Mouse (Mus musculus) adrenal gland (tissue): ENCODE measurements around the gene Eif2b3.

ENCODE experiments used
- intact Hi-C: fragments of 180-260 bp; cut with DNase I; formaldehyde crosslinking; loops from one replicate; pipeline ENCODE4 v1.15.1; 2025
- long read RNA-seq, 2 experiments: library from polyadenylated mRNA; unstranded; transcript quantifications; one replicate each; pipeline ENCODE4 v2.0.0; 2020; ENCODE audit warnings: borderline replicate concordance in 1 of 2; ENCODE audit not compliant: insufficient replicate concordance in 1 of 2

The Eif2b3 gene
- long read RNA-seq, experiment 1, transcript Eif2b3-203 (12 exons, 1,555 nt) = major isoform, 24 of 30 reads
- long read RNA-seq, experiment 1, partial matches to known transcripts = 2 of 30 reads
- long read RNA-seq, experiment 1, other reads (novel, unspliced or antisense) = 4 of 30 reads
- long read RNA-seq, experiment 2, transcript Eif2b3-203 (12 exons, 1,555 nt) = major isoform, 34 of 55 reads
- long read RNA-seq, experiment 2, partial matches to known transcripts = 14 of 55 reads
- long read RNA-seq, experiment 2, other reads (novel, unspliced or antisense) = 6 of 55 reads

GRCm38 (mm10) chr4:117019206-117020134 is at the start of gene Eif2b3:
Eif2b3 (plus strand) TSS chr4:117019402.
- intact Hi-C loops = no loop called here

GRCm38 (mm10) chr4:116976503-116976902 is 42.7 kb upstream of the Eif2b3 start:
- intact Hi-C loops = no loop called here

DNA sequence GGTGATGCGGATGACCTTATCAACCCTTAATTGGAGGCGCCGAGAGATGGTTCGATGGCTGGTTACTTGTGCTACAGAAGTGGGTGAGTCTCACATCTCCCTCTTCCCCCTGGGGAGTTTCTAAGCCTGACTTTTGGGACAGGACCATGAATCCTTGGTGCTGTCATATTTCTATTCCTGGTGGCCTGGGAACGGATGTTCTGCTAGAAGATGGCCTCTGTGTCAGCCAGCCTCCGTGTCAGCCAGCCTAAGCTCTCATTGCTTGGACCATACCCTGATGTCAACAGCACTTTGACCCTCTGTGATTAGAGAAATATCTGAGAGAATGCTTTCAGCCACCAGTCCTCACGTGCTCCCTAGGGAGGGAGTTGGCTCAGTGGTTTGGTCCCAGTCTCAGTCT is 33.5 kb upstream of the Eif2b3 start:
- intact Hi-C loops = no loop called here

GRCm38 (mm10) chr4:116986400-116987121 is 32.6 kb upstream of the Eif2b3 start:
- intact Hi-C loops = no loop called here

DNA sequence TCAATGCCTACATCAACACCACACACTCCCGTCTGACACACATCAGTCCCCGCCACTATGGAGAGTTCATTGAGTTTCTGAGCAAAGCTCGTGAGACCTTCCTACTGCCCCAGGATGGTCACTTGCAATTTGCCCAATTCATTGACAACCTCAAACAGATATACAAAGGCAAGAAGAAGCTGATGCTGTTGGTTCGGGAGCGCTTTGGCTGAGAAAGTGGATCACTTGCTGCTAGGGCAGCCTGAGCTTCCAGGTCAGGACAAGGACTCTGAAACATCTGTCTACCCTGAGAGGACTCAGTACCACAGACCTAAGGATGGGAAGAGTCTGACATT is 32.1 kb upstream of the Eif2b3 start:
- intact Hi-C loops = no loop called here

DNA sequence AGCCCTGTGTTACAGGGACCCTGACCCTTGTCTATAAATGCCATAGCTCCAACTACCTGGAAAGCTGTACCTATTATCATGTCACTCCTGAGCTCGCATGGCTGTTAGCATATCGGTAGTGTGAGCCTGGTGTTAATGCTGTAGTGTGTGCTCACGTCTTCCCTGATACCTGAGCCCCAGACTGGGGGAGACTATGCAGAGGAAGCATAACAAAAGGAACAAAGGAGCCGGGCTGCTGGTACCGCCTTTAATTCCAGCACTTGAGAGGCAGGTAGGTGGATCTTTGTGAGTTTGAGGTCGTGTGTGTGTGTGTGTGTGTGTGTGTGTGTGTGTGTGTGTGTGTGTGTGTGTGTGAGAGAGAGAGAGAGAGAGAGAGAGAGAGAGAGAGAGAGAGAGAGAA is 29.5 kb upstream of the Eif2b3 start:
- intact Hi-C loops = loop anchor here (2.0 kb wide), 1 partner anchor 161 kb away; no protein-coding TSS in a partner anchor

GRCm38 (mm10) chr4:116991366-116991765 is 27.8 kb upstream of the Eif2b3 start:
- intact Hi-C loops = loop anchor here (2.0 kb wide), 1 partner anchor 163 kb away; no protein-coding TSS in a partner anchor

DNA sequence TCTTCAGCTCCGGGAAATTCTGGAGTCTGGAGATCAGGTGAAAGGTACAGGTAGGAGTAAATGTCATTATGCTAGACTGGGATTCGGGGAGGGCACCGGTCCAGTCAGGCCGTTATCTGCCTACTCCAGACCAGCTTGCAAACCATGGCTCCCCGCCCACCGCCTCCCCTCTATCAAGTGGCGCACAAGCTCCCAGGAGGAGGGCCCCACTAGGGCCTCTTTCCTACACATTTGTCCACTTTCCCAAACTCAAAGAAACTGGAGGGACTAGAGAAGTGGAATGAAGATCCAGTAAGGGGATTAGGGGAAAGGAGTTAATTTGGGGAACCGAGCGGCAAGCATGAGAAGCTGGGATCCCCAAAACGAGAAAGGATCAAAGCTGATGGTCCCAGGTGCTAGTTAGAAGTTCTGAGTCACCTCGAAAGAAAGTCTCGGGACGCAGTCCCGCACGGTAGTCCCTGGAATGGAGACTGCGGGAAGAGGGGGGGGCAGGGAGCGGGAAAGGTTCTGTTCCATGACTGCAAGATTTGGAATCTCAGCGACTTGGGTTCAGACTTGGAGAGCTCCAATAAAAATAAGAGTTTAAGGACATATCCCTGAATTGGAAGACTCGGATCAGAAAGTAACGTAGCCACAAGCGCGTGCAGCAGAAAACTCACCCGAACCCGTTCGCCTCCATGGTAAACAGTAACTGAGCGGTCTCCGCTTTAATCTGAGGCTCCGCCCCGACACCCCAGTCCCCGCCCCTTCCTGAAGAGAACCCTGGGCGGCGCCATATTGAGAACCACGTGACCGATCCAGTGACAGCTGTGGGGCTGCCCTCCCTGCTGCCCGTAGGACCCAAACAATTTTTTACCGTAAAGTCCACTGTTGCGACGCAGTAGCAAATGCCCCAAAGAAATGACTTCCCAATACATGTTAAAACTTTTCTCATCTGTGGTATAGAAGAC is 25.3 kb upstream of the Eif2b3 start, which contains the start of gene Urod:
Gene Urod, minus strand, starts transcription at position 742 of the 950 bp plus-strand sequence.
- intact Hi-C loops = no loop called here

GRCm38 (mm10) chr4:116995131-116995797 is 23.9 kb upstream of the Eif2b3 start, which contains the start of gene Hectd3:
Hectd3 (plus strand) TSS chr4:116995317.
- intact Hi-C loops = no loop called here

DNA sequence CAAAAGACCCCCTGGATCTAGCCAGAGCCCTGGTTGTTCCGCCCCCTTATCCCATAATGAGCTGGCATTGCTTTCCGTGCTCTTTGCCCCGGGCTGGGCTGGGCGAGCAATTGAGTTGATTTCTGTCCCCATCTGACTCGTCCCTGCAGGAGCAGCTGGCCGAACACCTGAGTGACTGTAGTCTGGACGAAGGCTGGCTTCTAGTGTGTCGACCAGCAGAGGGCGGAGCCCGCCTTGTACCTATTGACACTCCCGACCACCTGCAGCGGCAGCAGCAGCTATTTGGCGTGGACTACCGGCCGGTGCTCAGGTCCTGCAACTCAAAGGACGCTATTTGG is 23.4 kb upstream of the Eif2b3 start:
- intact Hi-C loops = no loop called here

DNA sequence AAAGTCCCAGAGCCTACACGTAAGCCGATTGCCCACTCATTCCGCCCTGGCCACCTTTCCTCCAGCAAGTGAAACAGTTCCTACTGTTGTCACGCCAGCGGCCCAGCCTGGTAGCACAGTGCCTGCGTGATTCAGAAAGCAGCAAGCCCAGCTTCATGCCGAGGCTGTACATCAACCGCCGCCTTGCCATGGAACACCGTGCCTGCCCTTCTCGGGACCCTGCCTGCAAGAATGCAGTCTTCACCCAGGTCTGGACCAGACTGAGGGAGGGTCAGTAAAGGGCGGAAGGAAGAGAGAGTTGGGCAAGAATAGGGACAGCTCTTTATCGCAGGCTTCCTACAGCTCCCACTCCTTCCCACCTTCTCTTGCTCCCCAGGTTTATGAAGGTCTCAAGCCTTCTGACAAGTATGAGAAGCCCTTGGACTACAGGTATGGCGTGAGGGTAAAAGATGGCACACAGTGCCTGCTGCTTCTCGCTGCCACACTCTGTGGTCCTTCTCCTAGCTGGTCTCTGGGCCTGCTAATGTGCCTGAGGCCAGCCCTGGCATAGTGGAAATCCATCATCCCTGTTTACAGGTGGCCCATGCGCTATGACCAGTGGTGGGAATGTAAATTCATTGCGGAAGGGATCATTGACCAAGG is 19.6 kb upstream of the Eif2b3 start:
- intact Hi-C loops = loop anchor here (5.0 kb wide), 2 partner anchors 123 to 143 kb away; no protein-coding TSS in a partner anchor

- intact Hi-C loops = loop anchor here (5.0 kb wide), 2 partner anchors 120 to 140 kb away; no protein-coding TSS in a partner anchor
These were observed 17.2 kb upstream of the Eif2b3 start for GRCm38 (mm10) chr4:117001957-117002356.

DNA sequence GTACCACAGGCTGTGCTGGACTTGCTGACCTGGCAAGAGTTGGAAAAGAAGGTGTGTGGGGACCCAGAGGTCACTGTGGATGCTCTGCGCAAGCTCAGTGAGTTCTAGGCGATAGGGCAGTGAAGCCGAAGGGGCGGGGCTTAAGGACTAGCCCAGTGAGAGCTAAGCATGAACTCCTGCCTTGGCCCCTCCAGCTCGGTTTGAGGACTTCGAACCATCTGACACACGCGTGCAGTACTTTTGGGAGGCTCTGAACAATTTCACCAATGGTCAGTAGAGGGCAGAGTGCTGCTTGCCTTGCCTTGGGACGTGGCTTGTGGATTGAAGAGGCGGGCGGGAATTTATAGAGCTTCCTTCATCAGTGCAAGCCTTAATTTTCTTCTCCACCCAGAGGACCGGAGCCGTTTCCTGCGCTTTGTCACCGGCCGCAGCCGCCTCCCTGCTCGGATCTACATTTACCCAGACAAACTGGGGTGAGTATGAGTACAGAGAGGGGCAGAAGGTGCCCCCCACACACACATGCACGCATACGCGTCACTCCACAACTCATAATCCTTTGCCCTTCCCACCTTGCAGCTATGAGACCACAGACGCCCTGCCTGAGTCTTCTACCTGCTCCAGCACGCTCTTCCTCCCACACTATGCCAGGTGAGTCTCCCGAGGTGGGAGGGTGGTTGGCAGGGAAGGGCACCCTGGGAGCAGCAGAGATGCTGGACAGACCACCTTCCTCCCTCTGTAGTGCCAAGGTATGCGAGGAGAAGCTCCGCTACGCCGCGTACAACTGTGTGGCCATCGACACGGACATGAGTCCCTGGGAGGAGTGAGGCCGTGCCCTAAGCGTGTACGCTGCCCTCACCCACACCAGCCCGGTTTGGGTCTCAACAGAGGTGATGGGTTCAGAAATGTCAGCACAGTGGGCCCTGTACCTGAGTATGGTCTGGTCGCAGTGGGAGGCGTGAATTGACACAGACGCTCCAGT is 16.4 kb upstream of the Eif2b3 start:
- intact Hi-C loops = loop anchor here (5.0 kb wide), 2 partner anchors 119 to 139 kb away; no protein-coding TSS in a partner anchor

GRCm38 (mm10) chr4:117004649-117005048 is 14.6 kb upstream of the Eif2b3 start:
- intact Hi-C loops = loop anchor here (5.0 kb wide), 2 partner anchors 118 to 138 kb away; no protein-coding TSS in a partner anchor

DNA sequence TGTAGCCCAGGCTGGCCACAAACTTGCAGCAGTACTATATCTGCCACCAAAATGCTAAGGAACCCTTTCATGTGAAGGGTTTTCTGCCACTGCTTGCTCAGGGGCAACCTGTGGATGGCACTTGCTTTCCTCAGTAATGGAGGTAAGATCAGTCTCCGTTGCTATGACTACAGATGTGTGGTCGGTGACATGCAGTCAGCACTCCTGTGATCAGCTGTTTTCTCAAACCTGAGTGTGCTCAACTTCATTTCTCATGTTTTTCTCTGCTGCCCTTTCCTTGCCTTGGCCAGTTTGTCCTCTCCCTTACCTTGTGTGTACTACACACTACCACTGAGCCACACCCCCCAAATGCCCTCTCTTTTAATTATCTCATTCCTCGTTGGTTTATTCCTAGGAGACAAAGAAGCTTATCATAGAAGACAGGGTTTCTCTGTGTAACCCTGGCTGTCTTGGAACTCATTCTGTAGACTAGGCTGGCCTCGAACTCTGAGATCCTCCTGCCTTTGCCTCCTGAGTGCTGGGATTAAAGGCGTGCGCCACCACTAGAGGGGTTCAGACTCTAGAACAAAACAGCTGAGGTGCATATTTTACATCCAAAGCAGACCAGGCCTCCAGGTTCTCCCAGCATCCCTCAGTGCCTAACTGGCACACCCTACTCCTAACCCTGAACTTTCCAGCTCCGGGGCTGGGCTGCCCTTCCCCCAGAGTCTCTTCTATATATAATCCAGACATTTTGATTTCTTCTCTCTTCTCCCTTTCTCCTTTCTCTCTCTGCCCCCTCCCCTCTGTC is 13.4 kb upstream of the Eif2b3 start:
- intact Hi-C loops = no loop called here

DNA sequence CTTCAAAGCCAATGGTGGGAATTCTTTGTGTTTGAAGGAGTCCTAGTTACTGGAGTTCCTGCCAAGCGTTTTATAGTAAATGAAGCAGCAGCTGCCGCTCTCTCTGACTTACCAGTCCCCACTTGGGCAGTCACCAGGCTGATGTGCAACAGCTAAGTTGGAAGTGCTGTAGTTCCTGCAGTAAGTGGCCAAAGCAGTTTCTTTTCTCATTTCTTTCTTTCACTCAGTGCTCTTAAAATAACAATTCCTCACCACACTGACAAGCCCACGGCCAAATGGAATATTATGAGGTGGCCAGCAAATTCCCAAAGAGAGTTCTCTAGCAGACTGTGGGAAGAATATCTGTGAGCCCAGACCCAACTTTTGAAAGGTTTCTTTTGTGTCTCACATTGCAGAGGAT is 12.1 kb upstream of the Eif2b3 start:
- intact Hi-C loops = no loop called here

DNA sequence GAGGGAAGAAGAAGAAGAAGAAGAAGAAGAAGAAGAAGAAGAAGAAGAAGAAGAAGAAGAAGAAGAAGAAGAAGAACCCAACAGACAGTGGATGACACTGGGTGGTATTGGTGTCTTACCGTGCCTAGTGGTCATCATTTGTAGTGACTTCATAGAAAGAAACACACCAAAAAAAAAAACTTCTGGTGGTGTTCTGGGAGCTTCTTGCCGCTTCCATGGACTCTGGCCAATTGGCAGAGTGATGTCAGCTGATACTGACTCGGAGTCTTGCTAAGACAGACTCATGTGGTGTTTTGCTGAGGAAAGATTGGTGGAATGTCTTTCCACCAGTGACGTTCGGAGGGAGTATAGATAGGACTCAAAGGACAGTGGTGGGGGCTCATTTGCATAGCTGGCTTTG is 9.0 kb upstream of the Eif2b3 start:
- intact Hi-C loops = no loop called here
